Comparison of ENCODE assay signal across 23 mouse cellular contexts in the genomic region with DNA sequence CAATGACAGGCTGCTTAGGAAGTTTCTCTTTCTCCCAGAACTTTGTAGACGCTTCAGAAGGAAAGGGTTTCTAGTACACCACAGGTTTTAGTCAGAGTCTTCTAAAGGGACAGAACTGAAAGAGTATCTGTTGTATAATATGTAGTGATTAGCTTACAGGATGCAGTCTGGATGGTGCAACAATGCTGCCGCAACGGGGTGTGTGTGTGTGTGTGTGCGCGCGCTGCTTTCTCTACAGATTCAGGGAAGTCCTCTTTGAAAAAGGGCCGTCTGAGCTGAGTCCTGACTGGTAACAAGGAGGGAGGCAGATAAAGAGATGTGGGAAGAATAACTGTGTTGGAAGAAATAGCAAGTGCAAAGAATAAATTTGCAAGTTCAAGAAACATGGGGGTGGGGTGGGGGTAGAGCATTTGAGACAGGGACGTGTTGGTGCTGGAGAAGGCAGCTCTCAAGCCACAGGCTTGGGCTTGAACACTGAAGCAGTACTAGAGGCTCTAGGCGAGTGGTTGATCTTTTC. TPM values are rescaled to one million over a fixed set of nuclear protein-coding genes. Genes with fewer than 3 reads are reported as not detected.
DNase-seq lines count a peak whose midpoint lies in the region; ATAC-seq lines count a peak whose summit lies in the region.
"Had no signal": no experiment of that assay in that cellular context is flagged by ENCODE, and none has a peak within 500 bp of the region (broad histone marks: within the 10 kb centered on the region; RNA-seq: fewer than 3 reads in every experiment).

No protein-coding gene starts in this region.

- no peak overlapping the region for H3K4me3 ChIP-seq in heart, embryonic 12.5 days
- H3K4me3 ChIP-seq: heart, embryonic 10.5 days; hindbrain, embryonic 10.5 days; intestine, embryonic 15.5 days; limb, embryonic 12.5 days; liver, embryonic 12.5 days; neural tube, embryonic 12.5 days had no signal

- H3K9ac ChIP-seq in heart, embryonic 12.5 days: no peak overlapping the region
- H3K9ac ChIP-seq: intestine, embryonic 15.5 days; limb, embryonic 12.5 days; liver, embryonic 12.5 days; neural tube, embryonic 12.5 days had no signal

- DNase-seq in adrenal gland, postnatal 14 days: peak; percentile 11
- DNase-seq in adrenal gland, postnatal 36 days: no peak
- DNase-seq in frontal cortex, postnatal 36 days (ENCODE audit: low spot score in 2 of 2): peak; percentile 8 to 17
- DNase-seq in frontal cortex, postnatal 14 days (ENCODE audit: low spot score in 2 of 2): no peak
- peak; percentile 54 for DNase-seq in brain, adult 2 months (ENCODE audit: low read depth, low spot score)
- DNase-seq in cerebellum, adult 9-11 months: no peak
- DNase-seq: cerebellum, adult 2 months; cerebellum, postnatal 36 days; kidney, adult 9 months; kidney, postnatal 14 days; lung, adult 2 months; lung, postnatal 14 days; midbrain, embryonic 14.5 days; thymus, adult 2 months; thymus, postnatal 4 days had no signal

- peaks cover 8% of the 10 kb centered on the region for H3K4me1 ChIP-seq in heart, embryonic 12.5 days (replicated peaks)
- H3K4me1 ChIP-seq: liver, embryonic 12.5 days; neural tube, embryonic 12.5 days had no signal

- no peaks in the 10 kb centered on the region for H3K27me3 ChIP-seq in heart, embryonic 12.5 days (replicated peaks)
- H3K27me3 ChIP-seq: intestine, embryonic 15.5 days; limb, embryonic 12.5 days; liver, embryonic 12.5 days; neural tube, embryonic 12.5 days had no signal

- no peak overlapping the region for H3K27ac ChIP-seq in heart, embryonic 12.5 days (ENCODE audit: poor library complexity, severe bottlenecking)
- H3K27ac ChIP-seq: heart, embryonic 10.5 days; hindbrain, embryonic 10.5 days; intestine, embryonic 15.5 days; liver, embryonic 12.5 days; neural tube, embryonic 12.5 days had no signal

- H3K4me2 ChIP-seq in heart, embryonic 12.5 days: no peak overlapping the region
- H3K4me2 ChIP-seq: intestine, embryonic 15.5 days; limb, embryonic 12.5 days; liver, embryonic 12.5 days; neural tube, embryonic 12.5 days had no signal

- ATAC-seq in megakaryocyte, adult 5-6 weeks (ENCODE audit: poor library complexity, severe bottlenecking): peak; percentile 99
- no peak for ATAC-seq in heart, embryonic 12.5 days (ENCODE audit: insufficient number of reproducible peaks, low FRiP score)
- ATAC-seq: intestine, embryonic 15.5 days; liver, embryonic 12.5 days had no signal

- WGBS in heart, embryonic 12.5 days: 81% methylated on average over 9 of the region's 9 CpGs

- no peaks in the 10 kb centered on the region for H3K36me3 ChIP-seq in heart, embryonic 12.5 days
- H3K36me3 ChIP-seq: heart, embryonic 10.5 days; hindbrain, embryonic 10.5 days; intestine, embryonic 15.5 days; limb, embryonic 12.5 days; liver, embryonic 12.5 days; neural tube, embryonic 12.5 days had no signal

- no peaks in the 10 kb centered on the region for H3K9me3 ChIP-seq in heart, embryonic 12.5 days (replicated peaks)
- H3K9me3 ChIP-seq: heart, embryonic 10.5 days; hindbrain, embryonic 10.5 days; intestine, embryonic 15.5 days; limb, embryonic 12.5 days; liver, embryonic 12.5 days; neural tube, embryonic 12.5 days had no signal

RNA-seq across cellular contexts. Expression of a gene that starts 38.4 kb away (rescaled TPM):
- 83.6 and 87.6 TPM in 2 replicates for total RNA-seq in adrenal gland, postnatal 14 days (2021)
- 100 to 1,000 TPM in 1 of 2 experiments, 10 to 100 TPM in 1; 98.0 to 105 TPM for total RNA-seq in adrenal gland, postnatal 36 days (2021)
- 85.4 and 98.6 TPM in 2 replicates for total RNA-seq in megakaryocyte, adult 5-6 weeks (2015)
- total RNA-seq in megakaryocyte, adult 5-6 weeks (2017): 84.8 and 96.9 TPM in 2 replicates
- polyA plus RNA-seq in heart, embryonic 12.5 days (2016; fragmentation: Nextera tagmentation; extraction: Ambion mirVana): 18.3 and 21.4 TPM in 2 replicates

Comparison
In these comparisons a context has a peak if more than half of its experiments do, and no peak if none do; other contexts are left out.
1. DNase-seq: peak in adrenal gland, postnatal 14 days (single experiment), frontal cortex, postnatal 36 days (2 of 2) and brain, adult 2 months (single experiment); none in adrenal gland, postnatal 36 days (0 of 2), frontal cortex, postnatal 14 days (0 of 2) and cerebellum, adult 9-11 months (single experiment).